Mouse (Mus musculus) adrenal gland (tissue): Measurements from ENCODE around the gene Cxcl10.

Experiments
- intact Hi-C: fragments of 180-260 bp; cut with DNase I; formaldehyde crosslinking; loops from one replicate; pipeline ENCODE4 v1.15.1; 2025
- long read RNA-seq, 2 experiments: library from polyadenylated mRNA; unstranded; transcript quantifications; one replicate each; pipeline ENCODE4 v2.0.0; 2020; ENCODE audit warnings: borderline replicate concordance in 1 of 2; ENCODE audit not compliant: insufficient replicate concordance in 1 of 2

Gene Cxcl10
- long read RNA-seq, experiment 1: 0 reads
- long read RNA-seq, experiment 2: 0 reads

- intact Hi-C loops: no loop called here
Observed at GRCm38 (mm10) chr5:92348794-92349413, at the start of gene Cxcl10. Cxcl10 (minus strand) TSS chr5:92348889.

DNA sequence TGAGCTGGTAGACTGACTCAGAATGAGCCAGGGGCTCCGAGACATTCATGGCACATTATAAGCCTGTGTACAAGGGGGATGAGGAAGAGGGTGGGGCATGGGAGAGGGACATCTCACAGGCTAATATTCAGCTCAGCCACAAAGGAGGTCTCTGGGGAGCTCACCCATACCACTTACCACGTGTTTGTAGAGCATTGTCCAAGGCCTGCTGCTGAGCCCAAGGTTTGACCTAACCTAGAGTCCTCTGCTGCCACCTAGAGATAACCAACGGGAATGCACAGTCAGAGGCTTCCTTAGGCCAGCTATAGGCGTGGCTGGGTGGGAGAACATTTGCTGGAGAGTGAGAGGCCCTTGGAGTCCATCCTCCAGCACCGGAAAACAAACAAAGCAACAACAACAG, 49.5 kb upstream of the Cxcl10 start:
- intact Hi-C loops: no loop called here

DNA sequence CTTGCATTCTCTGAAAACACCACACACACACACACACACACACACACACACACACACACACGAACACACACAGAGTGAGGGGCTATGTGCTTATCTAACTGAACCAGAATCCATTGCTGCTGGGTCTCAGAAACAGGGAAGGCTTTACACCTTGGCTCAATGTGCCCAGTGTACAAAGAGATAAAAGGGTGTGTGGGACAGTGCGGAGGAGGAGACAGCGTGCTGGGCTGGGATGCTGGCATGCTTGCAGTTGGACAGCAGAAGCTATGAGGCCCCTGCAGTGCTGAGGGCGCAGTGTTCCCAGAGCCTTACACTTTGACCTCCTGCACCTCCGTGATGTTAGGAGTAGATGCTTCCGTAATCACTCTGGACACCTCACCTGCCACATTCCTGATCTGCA, 47.8 kb upstream of the Cxcl10 start:
- intact Hi-C loops: no loop called here

GRCm38 (mm10) chr5:92395764-92396163, 47.1 kb upstream of the Cxcl10 start:
- intact Hi-C loops: no loop called here

DNA sequence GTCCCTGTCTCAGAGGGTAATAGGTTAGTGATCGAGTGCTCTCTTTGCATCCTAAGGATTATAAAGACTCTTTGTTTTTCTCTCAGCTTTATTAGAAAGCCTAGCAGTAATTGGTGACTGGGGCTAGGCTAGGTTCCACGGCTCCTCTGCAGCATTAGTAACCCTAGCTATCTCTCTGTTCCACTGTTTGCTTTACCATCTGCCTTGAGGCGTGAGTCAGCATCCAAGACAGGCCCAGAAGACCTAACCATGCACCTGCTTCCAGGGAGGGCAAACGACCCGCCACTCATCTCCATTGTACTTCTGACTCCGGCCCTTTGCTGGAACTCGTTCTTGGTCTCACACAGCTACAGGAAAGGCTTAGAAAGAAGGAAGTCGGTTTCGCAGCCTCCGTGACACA, 45.2 kb upstream of the Cxcl10 start:
- intact Hi-C loops: no loop called here

GRCm38 (mm10) chr5:92392542-92392941, 43.9 kb upstream of the Cxcl10 start:
- intact Hi-C loops: no loop called here

GRCm38 (mm10) chr5:92390615-92391014, 41.9 kb upstream of the Cxcl10 start:
- intact Hi-C loops: no loop called here

GRCm38 (mm10) chr5:92389977-92390376, 41.3 kb upstream of the Cxcl10 start:
- intact Hi-C loops: no loop called here

DNA sequence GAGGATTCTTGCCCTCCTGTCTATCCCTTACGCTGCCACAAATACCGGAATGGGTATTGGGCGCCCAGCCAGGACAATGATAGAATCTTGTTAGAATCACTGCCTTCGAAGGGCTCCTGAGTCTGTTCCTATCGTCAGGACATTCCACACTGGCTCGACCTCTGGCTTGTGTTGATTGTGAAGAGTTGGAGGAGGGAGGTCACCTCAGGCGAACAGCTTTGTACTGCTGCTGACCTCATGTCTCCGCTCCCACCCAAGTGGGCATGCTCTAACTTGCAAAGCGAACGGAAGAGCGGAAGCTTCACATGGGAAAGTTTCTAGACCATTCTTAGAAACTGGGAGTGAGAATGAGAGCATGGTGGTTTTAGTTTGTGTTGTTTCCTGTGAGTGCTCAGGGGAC, 38.7 kb upstream of the Cxcl10 start:
- intact Hi-C loops: no loop called here

DNA sequence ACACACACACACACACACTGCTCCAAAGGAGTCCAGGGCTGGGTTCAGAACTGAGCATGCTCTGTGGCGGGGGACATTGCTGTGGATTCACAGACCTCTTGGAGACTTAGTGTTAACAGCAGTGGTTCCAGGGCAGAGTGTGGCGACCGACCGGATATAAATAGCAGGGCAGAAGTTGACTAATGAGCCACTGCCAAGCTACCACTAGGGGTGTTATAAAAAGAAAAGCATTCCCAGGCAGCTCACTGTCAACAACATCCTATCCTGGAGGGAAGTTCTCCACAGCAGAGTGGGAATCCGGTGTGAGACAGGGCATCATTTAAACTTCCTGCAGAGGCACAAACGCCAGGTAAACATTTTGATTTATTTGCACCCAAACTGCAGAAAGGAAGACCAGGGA, 38.0 kb upstream of the Cxcl10 start:
- intact Hi-C loops: no loop called here

GRCm38 (mm10) chr5:92386102-92386501, 37.4 kb upstream of the Cxcl10 start:
- intact Hi-C loops: no loop called here

DNA sequence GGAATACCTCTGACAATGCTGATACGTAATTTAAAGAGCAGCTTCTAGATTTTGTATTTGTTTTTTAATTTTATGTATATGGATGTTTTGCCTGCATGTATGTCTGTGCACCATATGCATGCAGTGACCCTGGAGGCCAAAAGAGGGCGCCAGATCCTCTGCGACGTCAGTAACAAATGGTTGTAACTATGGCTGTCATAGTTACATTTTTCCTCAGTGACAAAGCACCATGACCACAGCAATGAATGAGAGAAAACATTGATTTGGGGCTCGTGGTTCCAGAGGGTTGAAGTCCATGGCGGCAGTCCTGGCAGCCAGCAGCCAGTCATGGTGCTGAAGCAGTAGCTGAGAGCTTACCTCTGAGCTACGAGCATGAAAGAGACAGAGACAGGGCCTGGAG, 36.2 kb upstream of the Cxcl10 start:
- intact Hi-C loops: no loop called here

- intact Hi-C loops: no loop called here
Observed at GRCm38 (mm10) chr5:92383747-92384146, 35.1 kb upstream of the Cxcl10 start.

DNA sequence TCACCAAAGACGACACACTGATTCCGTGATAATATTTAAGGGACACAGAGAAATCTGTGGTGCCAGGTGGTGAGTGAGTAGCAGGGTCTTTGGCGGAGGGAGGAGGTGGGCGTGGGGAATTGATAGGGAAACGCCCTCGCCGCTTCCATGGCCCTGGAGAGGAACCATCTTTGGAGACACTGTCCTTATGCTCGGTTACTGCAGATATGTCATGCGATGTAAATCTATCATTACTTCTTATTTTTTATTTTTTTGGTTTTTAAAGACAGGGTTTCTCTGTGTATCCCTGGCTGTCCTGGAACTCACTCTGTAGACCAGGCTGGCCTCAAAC, 33.6 kb upstream of the Cxcl10 start:
- intact Hi-C loops: no loop called here

DNA sequence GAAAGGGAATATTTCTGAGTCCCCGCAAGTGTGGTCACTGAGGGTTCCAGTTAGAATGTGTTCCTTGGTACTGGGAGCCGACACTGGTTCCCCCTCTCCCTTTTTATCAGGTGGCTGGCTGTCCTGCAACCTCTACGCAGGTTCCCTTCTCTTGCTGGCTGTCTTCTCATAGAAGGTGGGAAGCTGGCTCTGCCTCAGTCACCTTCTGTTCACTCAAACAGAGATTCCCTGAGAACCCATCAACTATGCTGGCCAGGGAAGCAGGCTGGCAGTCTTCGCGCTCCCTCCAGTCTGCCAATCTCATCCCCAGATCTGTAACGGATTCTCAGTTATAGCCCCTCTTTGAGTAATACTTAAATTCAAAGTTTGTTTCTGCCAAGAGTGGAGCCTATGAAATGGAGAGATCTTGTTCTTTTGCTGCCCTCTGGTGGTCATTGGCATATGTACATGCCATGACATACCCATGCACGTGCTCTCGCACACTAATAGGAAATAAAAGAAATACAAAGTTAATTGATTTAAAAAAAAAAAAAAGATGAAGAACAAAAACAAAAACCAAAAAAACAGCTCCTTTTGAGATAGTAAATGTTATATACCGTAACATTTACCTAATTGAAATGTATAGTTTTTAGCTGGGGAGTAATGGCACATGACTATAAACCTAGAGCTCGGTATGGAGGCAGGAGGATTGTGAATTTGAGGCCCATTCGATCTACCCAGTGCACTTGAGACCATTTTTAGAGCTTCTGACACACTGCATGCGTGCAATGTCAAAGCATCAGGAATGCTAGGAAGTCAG, 33.1 kb upstream of the Cxcl10 start:
- intact Hi-C loops: loop anchor here (1.0 kb wide), 1 partner anchor 69 kb away; no protein-coding TSS in a partner anchor

- intact Hi-C loops: no loop called here
Observed at GRCm38 (mm10) chr5:92376795-92377405, 28.2 kb upstream of the Cxcl10 start.

GRCm38 (mm10) chr5:92375368-92375767, 26.7 kb upstream of the Cxcl10 start:
- intact Hi-C loops: no loop called here

DNA sequence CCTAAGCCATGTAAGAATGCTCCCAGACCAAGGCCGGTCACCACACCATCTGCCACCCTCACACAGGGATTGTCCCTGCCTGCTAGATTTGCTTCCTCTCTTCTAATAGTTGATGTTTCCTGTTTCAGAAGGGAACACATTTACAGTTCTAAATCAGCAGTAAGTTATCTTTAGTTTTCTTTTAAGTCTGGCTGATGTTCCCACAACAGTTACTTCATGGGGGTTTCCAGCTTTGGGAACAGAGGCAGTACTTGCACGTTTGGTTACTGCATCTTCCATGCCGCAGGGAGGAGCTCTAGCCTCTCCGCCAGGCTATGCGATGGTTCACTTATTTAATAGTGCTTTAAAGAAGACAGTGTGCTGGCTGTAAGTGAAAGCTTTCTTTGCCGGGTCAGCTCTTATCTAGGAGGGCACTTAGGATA, 26.0 kb upstream of the Cxcl10 start:
- intact Hi-C loops: no loop called here

- intact Hi-C loops: no loop called here
Observed at GRCm38 (mm10) chr5:92372605-92373004, 23.9 kb upstream of the Cxcl10 start.

- intact Hi-C loops: no loop called here
Observed at GRCm38 (mm10) chr5:92371361-92371976, 22.8 kb upstream of the Cxcl10 start.

- intact Hi-C loops: no loop called here
Observed at GRCm38 (mm10) chr5:92370891-92371290, 22.2 kb upstream of the Cxcl10 start.

- intact Hi-C loops: no loop called here
Observed at GRCm38 (mm10) chr5:92370392-92370791, 21.7 kb upstream of the Cxcl10 start.
